Mouse (Mus musculus) lung, postnatal 0 days (tissue): Measurements from ENCODE around the gene Fbxl5.

Source experiments
- CTCF ChIP-seq: IDR thresholded peaks from 2 replicates; pipeline ENCODE4 v1.5.1; 2016; ENCODE audit warnings: antibody characterized with exemption, mild to moderate bottlenecking
- EP300 ChIP-seq: IDR thresholded peaks from 2 replicates; pipeline ENCODE4 v1.6.1; 2016; ENCODE audit warnings: antibody characterized with exemption, mild to moderate bottlenecking, control low read depth

GRCm38 (mm10) chr5:43697133-43697532, 124.3 kb downstream of the Fbxl5 start:
- TF ChIP-seq EP300 (no peak), CTCF (no peak)
